Mouse (Mus musculus) Patski (cell line): Measurements from ENCODE around the gene Fgfr2. TPM values are rescaled to one million over a fixed set of nuclear protein-coding genes. Genes with fewer than 3 reads are reported as not detected.

Experiments used
- ATAC-seq: fragments of 100-300 bp; one replicate; pipeline ENCODE4 v1.8.0; 2021
- CTCF ChIA-PET: fragments of 350-600 bp; sonication (Branson Sonifier 250); formaldehyde crosslinking; loops from one replicate; lab custom pipeline; 2022; ENCODE audit warnings: inconsistent platforms; lab: Charles Lee
- POLR2A ChIA-PET: fragments of 350-600 bp; sonication (Branson Sonifier 250); formaldehyde crosslinking; loops from one replicate; lab custom pipeline; 2022; ENCODE audit warnings: antibody characterized with exemption, inconsistent platforms; lab: Charles Lee
- DNase-seq: peaks from one replicate; pipeline ENCODE4 v3.0.0-alpha.2; 2011; ENCODE audit warnings: low read depth, low spot score
- H3K27me3 ChIP-seq: fragments of 371-371 bp; one replicate; pipeline ENCODE4 v1.5.1; 2021
- CTCF ChIP-seq: fragments of 100-300 bp; IDR thresholded peaks from one replicate; pipeline ENCODE4 v1.5.1; 2021
- in situ Hi-C: fragments of 300-500 bp; cut with MboI; formaldehyde crosslinking; loops from 3 replicates; pipeline ENCODE4 v1.11.1; 2018; ENCODE audit warnings: low pct_unique_long_range_greater_than_20kb, mixed read lengths
- polyA plus RNA-seq: library from polyadenylated mRNA; unstranded; gene quantifications from one replicate; pipeline ENCODE4 v1.2.3, GENCODE M21; 2021

Gene Fgfr2
- polyA plus RNA-seq, 1 experiment from 2014 or later: 48.8 TPM

- no peak for TF ChIP-seq CTCF
- ATAC-seq (no peak), DNase-seq (no peak)
- POLR2A ChIA-PET: no interaction called here
- in situ Hi-C loops: no loop called here
- CTCF ChIA-PET: no interaction called here
- H3K27me3 ChIP-seq: no peaks in the 10 kb centered on the region
Observed at GRCm38 (mm10) chr7:132296661-132297443, 826.3 kb downstream of the Fgfr2 start.

GRCm38 (mm10) chr7:132296132-132296531, 827.0 kb downstream of the Fgfr2 start:
- ChIA-PET CTCF (interaction anchor here (1.2 kb wide), 1 partner anchor 225 kb away, joined by 3 read pairs; no protein-coding TSS in a partner anchor), POLR2A (interaction anchor here (0.6 kb wide), 1 partner anchor 154 kb away, joined by 3 read pairs; no protein-coding TSS in a partner anchor)
- DNase-seq: no peak
- H3K27me3 ChIP-seq: no peaks in the 10 kb centered on the region
- in situ Hi-C loops: no loop called here
- ATAC-seq: no peak
- no peak for TF ChIP-seq CTCF

DNA sequence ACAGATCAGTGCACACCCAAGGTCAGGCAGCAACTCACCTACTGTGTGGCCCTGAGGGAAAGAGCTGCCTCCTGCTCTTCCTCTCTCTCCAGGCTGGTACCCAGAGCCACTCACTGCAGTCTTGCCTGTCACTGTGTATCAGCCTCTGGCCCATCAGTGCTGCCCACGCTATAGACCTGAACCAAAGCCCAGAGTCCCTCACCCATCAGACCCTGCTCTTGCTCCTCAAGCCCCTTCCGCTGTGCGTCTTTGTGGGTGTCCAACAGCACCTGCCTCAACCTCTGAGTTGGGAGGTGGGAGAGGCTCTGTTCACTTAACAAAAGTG, 835.8 kb downstream of the Fgfr2 start:
- no peaks in the 10 kb centered on the region for H3K27me3 ChIP-seq
- in situ Hi-C loops: no loop called here
- TF ChIP-seq CTCF: no peak
- ATAC-seq: no peak
- ChIA-PET POLR2A (no interaction called here), CTCF (no interaction called here)
- no peak for DNase-seq

DNA sequence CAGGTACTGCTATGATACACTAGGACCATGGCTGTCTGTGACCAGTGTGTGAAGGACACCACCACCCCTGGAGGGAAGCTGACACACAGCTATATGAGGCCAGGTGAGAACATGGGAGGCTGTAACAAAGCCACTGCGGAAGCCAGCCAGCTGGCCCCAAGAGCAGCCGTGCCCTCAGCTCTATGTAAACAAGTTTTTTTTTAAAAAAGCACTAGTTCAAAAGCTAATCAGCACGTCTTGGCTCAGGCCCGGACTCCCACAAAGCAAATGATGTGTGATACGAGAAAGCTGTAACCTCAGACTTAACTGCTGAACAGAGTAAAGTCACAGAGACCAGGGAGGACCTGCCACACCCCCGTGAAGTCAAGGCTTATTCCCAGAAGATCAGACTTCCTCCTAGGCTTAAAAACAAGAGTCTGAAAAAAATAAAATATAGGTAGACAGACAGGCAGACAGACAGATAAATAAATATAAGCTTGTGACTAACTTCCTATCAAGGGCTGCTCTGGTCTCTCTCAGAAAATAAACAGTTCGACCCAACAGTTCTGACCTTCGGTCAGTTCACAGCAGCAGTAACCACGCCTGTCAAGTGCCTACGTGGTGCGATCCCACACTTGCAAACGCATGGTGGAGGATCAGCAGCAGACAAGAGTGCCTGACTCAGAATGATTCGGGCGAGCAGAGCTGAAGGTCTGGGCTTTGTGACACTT, 836.4 kb downstream of the Fgfr2 start:
- no peak for ATAC-seq
- POLR2A ChIA-PET: no interaction called here
- DNase-seq: no peak
- no peaks in the 10 kb centered on the region for H3K27me3 ChIP-seq
- no peak for TF ChIP-seq CTCF
- in situ Hi-C loops: no loop called here
- CTCF ChIA-PET: interaction anchor here (1.5 kb wide), 1 partner anchor 9 kb away, joined by 3 read pairs; no protein-coding TSS in a partner anchor

- POLR2A ChIA-PET: interaction anchor here (0.5 kb wide), 1 partner anchor 58 kb away, joined by 5 read pairs; no protein-coding TSS in a partner anchor
- CTCF ChIA-PET: no interaction called here
- H3K27me3 ChIP-seq: no peaks in the 10 kb centered on the region
- no peak for ATAC-seq
- TF ChIP-seq CTCF: no peak
- in situ Hi-C loops: no loop called here
- no peak for DNase-seq
Observed at GRCm38 (mm10) chr7:132284795-132285194, 838.4 kb downstream of the Fgfr2 start.

DNA sequence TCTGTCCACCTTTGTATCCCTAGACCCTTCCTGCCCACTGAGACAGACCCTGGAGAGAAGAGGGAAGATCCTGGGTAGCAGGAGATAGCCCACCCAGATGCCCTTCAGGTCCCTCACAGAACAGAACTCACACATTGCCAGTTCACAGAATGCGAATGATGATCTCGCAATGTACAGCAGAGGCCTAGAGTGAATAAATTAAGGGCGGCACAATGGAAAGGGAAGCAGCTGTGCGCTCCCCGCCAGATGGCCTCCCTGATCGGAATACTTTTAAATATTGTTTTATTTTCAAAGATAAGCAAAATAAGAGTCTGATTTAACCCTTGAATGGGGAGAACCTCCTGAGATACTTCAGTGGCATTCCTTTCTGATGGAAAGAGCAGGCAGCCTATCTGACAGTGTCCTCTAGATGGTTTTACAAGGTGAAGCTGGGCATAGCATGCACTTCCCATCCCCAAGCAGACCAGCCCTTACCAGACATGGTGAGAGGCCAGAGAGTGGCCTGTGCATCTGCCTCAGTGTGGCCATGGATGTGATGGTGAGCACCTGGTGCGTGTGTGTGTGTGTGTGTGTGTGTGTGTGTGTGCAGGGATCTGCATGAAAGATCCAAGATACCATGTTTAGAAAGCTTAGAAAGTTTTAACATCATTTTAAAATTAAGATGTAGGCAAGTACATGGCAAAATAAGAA, 839.0 kb downstream of the Fgfr2 start:
- H3K27me3 ChIP-seq: no peaks in the 10 kb centered on the region
- DNase-seq: no peak
- ChIA-PET POLR2A (interaction anchor here (0.5 kb wide), 1 partner anchor 59 kb away, joined by 5 read pairs; no protein-coding TSS in a partner anchor), CTCF (no interaction called here)
- in situ Hi-C loops: no loop called here
- ATAC-seq: no peak
- no peak for TF ChIP-seq CTCF

DNA sequence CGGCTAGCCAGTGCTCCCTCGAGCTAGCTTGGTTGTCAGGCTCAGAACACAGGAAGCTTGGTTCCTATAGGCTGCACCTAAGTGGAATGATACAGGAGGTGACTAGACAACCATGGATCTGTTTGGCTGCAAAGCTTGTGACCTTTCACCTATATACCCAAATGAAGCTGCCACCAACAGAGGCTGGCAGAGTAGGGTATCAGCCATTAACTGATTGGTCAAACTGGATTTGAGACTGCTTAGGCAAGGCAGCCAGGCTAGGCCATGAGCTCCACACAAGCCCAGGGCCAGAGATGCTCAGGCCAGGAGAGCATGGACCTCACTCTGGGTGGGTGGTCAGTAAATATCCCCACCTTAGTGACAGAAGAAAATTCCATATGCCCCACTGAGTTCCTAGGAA, 840.6 kb downstream of the Fgfr2 start:
- POLR2A ChIA-PET: no interaction called here
- in situ Hi-C loops: no loop called here

DNA sequence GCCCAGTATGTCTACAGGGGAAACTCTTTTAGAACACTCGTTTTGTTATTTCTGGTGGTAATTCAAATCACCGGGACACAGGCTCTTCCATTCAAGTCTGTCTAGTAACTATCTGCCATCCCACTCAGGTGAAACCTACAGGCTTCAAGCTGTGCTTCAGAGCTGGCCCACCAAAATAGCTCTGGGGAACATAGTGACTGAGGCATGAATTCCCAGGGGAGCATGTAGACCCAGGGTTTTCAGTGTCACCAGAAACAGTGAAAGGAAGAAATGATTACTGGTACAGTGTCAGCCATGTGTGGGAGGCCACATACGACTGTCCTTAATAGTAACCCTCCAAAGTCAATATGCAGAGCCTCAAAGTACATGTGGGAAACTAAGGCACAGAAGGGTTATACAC, 841.0 kb downstream of the Fgfr2 start:
- ATAC-seq (no peak), DNase-seq (no peak)
- POLR2A ChIA-PET: no interaction called here
- no peaks in the 10 kb centered on the region for H3K27me3 ChIP-seq
- no peak for TF ChIP-seq CTCF
- in situ Hi-C loops: no loop called here
- CTCF ChIA-PET: no interaction called here

More for the DNA sequence above, 840.6 kb downstream of the Fgfr2 start:
- CTCF ChIA-PET: no interaction called here
- ATAC-seq (no peak), DNase-seq (no peak)
- no peak for TF ChIP-seq CTCF
- H3K27me3 ChIP-seq: no peaks in the 10 kb centered on the region

DNA sequence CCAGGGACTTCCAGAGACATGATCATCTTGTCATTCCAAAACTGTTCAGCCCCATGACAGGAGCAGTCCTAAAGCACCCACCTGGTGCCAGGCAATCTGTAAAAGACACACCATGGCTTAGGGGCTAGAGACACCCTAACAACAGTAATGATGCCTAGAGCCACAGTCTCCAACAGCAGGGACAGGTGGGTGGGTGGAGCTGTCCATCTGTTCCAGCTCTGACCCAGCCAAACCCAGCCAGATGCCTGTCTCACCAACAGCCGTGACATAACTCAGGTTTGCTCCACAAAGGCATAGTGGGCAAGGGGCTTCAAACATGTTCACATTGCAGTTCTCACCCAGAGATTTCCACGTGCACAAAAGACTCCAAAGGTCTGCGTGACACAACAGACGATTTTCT, 841.4 kb downstream of the Fgfr2 start:
- ChIA-PET CTCF (no interaction called here), POLR2A (no interaction called here)
- ATAC-seq: no peak
- no peak for DNase-seq
- H3K27me3 ChIP-seq: no peaks in the 10 kb centered on the region
- in situ Hi-C loops: no loop called here
- no peak for TF ChIP-seq CTCF

DNA sequence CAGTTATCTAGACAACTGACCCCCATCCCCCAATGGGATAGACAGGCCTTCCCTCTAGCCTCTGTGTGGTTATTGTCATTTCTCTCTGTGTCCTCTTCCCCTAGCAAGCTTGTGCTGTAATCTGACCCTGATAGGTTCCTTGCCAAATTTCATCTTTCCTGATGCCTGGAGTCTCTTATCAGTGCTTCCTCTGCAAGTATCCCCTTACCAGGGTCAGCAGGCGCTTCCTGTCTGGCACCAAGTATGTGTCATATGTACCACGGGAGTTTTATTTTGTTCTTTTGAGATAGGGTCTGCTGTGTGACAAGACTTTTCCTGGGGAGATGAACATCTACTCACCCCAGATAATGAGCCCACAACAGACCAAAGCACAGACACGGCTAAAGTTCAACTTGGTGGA, 844.5 kb downstream of the Fgfr2 start:
- TF ChIP-seq CTCF: no peak
- H3K27me3 ChIP-seq: no peaks in the 10 kb centered on the region
- ATAC-seq (no peak), DNase-seq (no peak)
- in situ Hi-C loops: no loop called here
- POLR2A ChIA-PET: no interaction called here
- CTCF ChIA-PET: interaction anchor here (1.4 kb wide), 1 partner anchor 8 kb away, joined by 3 read pairs; no protein-coding TSS in a partner anchor
